Mouse (Mus musculus): ENCODE measurements around the gene Adgrl4.

DNA sequence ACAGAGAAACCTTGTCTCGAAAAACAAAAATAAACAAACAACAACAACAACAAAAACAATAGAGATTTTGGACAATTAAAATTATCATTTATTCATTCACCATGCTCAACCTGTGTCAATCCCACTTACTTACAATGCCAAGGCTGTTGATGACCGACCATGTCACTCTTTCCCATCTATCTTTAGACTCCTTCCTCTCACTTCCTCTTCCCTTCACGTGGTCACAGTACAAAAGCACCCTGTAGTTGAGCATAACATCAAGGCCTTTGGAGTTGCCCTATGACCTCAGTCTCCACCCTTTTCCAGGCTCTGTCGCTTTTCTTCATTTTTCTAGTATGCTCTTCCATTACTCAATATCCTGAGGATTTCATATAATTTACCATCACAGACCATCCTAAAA lies 120.7 kb downstream of the Adgrl4 start:
- TF ChIP-seq GATA1 (IDR thresholded peaks at IDR 0.05; ENCODE audit: low read length) (no peak), TAL1 (IDR thresholded peaks at IDR 0.05; ENCODE audit: low read length) (no peak)
